Mouse (Mus musculus) hindbrain, embryonic 16.5 days (tissue): ENCODE results near the gene Gpatch8. TPM values are rescaled to one million over a fixed set of nuclear protein-coding genes. Genes with fewer than 3 reads are reported as not detected.

Source experiments
- ATAC-seq: fragments of 200-750 bp; cut with Nextera tagmentation; 2 replicates; pipeline ENCODE4 v1.8.0; 2017; ENCODE audit warnings: moderate TSS enrichment, moderate library complexity
- H3K27ac ChIP-seq: fragments of 300-500 bp; sonication (generic); 2 replicates; pipeline ENCODE4 v1.5.1; 2014; ENCODE audit warnings: low read depth, mild to moderate bottlenecking, control low read depth, low read length, moderate library complexity
- H3K27me3 ChIP-seq: fragments of 300-500 bp; sonication (generic); replicated peaks from 2 replicates; pipeline ENCODE4 v1.6.1; 2014; ENCODE audit warnings: low read length; ENCODE audit not compliant: control insufficient read depth, insufficient read depth
- H3K36me3 ChIP-seq: fragments of 300-500 bp; sonication (generic); 2 replicates; pipeline ENCODE4 v1.6.1; 2014; ENCODE audit warnings: mild to moderate bottlenecking, low read length, moderate library complexity, mixed read lengths; ENCODE audit not compliant: control insufficient read depth, insufficient read depth
- H3K4me1 ChIP-seq: fragments of 300-500 bp; sonication (generic); 2 replicates; pipeline ENCODE4 v1.6.1; 2014; ENCODE audit warnings: low read depth, low read length; ENCODE audit not compliant: control insufficient read depth, insufficient read depth
- H3K4me2 ChIP-seq: fragments of 300-500 bp; sonication (generic); 2 replicates; pipeline ENCODE4 v1.6.1; 2014; ENCODE audit warnings: mild to moderate bottlenecking, low read length, control low read depth, moderate library complexity
- H3K4me3 ChIP-seq: fragments of 300-500 bp; sonication (generic); 2 replicates; pipeline ENCODE4 v1.5.1; 2014; ENCODE audit warnings: mild to moderate bottlenecking, low read length, control low read depth, moderate library complexity
- H3K9ac ChIP-seq: fragments of 300-500 bp; sonication (generic); 2 replicates; pipeline ENCODE4 v1.6.1; 2014; ENCODE audit warnings: low read depth, mild to moderate bottlenecking, control low read depth, low read length, moderate library complexity
- H3K9me3 ChIP-seq: fragments of 300-500 bp; sonication (generic); 2 replicates; pipeline ENCODE4 v1.6.1; 2014; ENCODE audit warnings: mild to moderate bottlenecking, low read length, moderate library complexity; ENCODE audit not compliant: control insufficient read depth
- WGBS: fragments of 180-500 bp; shearing (Covaris S2); extraction: QIAGEN DNeasy Blood & Tissue Kit; methylation state at CpG from one replicate; pipeline ENCODE4 v1.1.7; 2014; 5-methylcytosine and 5-hydroxymethylcytosine counted together
- polyA plus RNA-seq: library from polyadenylated mRNA; unstranded; fragments of >200 nt; fragmentation: Nextera tagmentation; extraction: Ambion mirVana; gene quantifications from 2 replicates; pipeline ENCODE4 v1.2.1, GENCODE M21; 2015

Gpatch8 gene
- polyA plus RNA-seq, 1 experiment from 2014 or later: 52.9 TPM

DNA sequence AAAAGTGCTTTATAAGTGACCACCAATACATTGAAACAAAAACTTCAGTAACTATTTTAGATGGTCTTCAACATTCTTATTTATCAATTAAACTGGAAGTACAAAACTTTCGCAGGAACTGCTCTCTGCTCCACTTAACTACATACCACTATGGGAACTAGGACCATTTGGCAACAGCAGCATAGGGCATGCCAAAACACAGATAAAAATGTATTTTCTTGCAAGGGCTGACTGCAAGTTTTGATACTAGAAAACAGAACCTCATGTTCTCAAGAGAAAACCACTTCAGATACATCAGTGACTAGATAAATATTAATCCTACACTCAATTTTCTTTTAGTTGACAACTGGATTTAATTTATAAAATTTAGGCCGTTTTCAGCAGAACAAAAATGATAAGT is 22.1 kb downstream of the Gpatch8 start:
- no peak overlapping the region for H3K9ac ChIP-seq
- no peaks in the 10 kb centered on the region for H3K27me3 ChIP-seq
- 89% methylated on average over 2 of the region's 2 CpGs for WGBS
- no peak overlapping the region for H3K4me2 ChIP-seq
- no peaks in the 10 kb centered on the region for H3K4me1 ChIP-seq
- no peaks in the 10 kb centered on the region for H3K9me3 ChIP-seq
- H3K4me3 ChIP-seq: no peak overlapping the region
- no peak overlapping the region for H3K27ac ChIP-seq
- ATAC-seq: no peak
- H3K36me3 ChIP-seq: no peaks in the 10 kb centered on the region

DNA sequence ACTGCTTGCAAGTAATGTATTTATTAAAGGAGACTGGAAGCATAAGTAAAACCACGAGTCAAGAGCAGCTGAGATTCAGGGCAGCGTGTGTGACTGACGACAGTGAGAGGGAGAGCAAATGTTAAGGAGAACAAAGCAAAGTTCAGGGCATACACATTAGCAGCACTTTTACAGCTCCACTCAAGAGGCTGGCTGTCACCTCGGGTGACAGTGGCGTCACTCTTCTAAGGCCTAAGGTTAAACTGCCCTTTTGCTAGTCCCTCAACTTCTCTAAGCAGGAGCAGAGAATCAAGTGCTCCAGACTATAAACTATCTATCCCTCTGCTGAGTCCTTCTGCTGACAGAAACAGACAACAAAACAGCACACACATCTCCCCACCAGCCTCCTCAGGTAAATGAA is 24.8 kb downstream of the Gpatch8 start:
- H3K9ac ChIP-seq: no peak overlapping the region
- no peak overlapping the region for H3K27ac ChIP-seq
- H3K4me3 ChIP-seq: no peak overlapping the region
- no peaks in the 10 kb centered on the region for H3K36me3 ChIP-seq
- no peak overlapping the region for H3K4me2 ChIP-seq
- H3K9me3 ChIP-seq: no peaks in the 10 kb centered on the region
- no peaks in the 10 kb centered on the region for H3K27me3 ChIP-seq
- WGBS: 53% methylated on average over 5 of the region's 5 CpGs
- ATAC-seq: no peak
- H3K4me1 ChIP-seq: peaks cover 3% of the 10 kb centered on the region; the same call in 1 of the 2 replicates

DNA sequence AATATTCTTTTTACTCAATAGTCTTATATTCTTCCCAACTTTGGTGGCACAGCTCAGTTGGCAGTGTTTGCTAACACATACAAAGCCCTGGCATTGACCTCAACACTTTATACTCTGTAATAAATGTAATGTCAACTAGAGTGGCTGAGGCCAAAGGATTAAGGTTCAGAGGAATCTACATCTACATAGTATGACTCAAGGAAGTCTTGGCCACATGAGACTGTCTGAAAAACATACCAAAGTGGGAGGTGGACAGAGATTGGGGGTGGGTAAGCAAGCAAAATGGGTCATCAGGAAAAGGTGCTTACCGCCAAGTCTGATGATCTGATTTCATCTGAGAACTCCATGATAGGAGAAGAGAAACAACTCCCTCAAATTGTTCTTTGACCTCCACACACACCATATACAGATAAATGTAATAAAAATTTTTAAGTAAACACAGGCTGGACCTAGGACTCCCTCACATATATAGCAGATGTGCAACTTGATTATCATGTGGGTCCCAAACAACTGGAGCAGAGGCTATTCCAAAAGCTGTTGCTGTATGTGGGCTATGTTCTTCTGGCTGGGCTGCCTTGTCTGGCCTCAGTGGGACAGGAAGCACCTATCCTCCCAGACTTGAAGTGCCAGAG is 41.3 kb downstream of the Gpatch8 start:
- H3K36me3 ChIP-seq: peaks cover 2% of the 10 kb centered on the region; the same call in 1 of the 2 replicates
- no peaks in the 10 kb centered on the region for H3K4me1 ChIP-seq
- WGBS: 93% methylated on average over 1 of the region's 1 CpGs
- no peak for ATAC-seq
- no peak overlapping the region for H3K4me3 ChIP-seq
- no peak overlapping the region for H3K9ac ChIP-seq
- no peak overlapping the region for H3K27ac ChIP-seq
- H3K9me3 ChIP-seq: no peaks in the 10 kb centered on the region
- no peaks in the 10 kb centered on the region for H3K27me3 ChIP-seq
- H3K4me2 ChIP-seq: no peak overlapping the region

DNA sequence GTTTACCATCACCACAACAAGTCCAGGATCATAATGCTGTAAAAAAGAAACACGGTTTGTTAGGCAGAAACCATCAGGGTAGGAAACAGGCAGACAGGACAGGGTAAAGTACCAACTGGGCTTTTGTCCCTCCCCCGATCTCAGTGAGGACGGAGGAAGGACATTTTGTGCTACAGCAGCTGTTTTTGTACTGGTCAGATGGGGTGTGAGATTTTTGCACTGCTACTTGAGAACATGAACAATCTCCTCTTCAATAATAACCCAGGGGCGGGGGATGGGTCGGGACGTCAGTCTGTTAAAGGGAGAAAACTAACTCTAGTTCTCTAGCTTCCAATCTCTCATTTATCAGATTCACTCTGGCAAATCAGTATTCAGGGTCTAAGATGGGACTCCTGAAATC is 46.0 kb downstream of the Gpatch8 start:
- H3K4me1 ChIP-seq: no peaks in the 10 kb centered on the region
- H3K27me3 ChIP-seq: no peaks in the 10 kb centered on the region
- no peak overlapping the region for H3K9ac ChIP-seq
- H3K36me3 ChIP-seq: peaks cover 3% of the 10 kb centered on the region; the same call in 1 of the 2 replicates
- 60% methylated on average over 6 of the region's 6 CpGs for WGBS
- H3K4me2 ChIP-seq: no peak overlapping the region
- no peaks in the 10 kb centered on the region for H3K9me3 ChIP-seq
- H3K4me3 ChIP-seq: no peak overlapping the region
- no peak overlapping the region for H3K27ac ChIP-seq
- no peak for ATAC-seq

DNA sequence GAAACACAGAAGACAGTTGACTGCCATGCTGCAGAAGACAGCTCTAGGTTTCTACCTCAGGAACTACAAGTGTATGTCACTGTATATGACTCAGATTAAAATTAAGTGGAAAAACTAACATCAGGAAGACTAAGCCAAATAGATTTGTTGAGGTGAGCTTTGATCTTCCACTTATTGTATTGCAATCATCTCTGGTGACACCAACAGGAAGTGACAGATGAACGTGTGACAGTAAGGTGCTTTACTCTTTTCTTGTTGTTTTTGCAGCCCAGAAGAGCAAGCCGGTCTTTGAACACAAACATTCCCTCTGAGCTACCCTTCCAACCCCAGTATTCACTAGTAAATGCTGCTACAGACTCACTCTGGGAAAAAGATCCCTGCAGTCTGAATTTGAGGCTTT is 59.5 kb downstream of the Gpatch8 start:
- no peak overlapping the region for H3K4me3 ChIP-seq
- no peak for ATAC-seq
- peaks cover 3% of the 10 kb centered on the region; the same call in 1 of the 2 replicates for H3K36me3 ChIP-seq
- H3K4me2 ChIP-seq: no peak overlapping the region
- WGBS: 75% methylated on average over 2 of the region's 2 CpGs
- no peak overlapping the region for H3K27ac ChIP-seq
- H3K4me1 ChIP-seq: no peaks in the 10 kb centered on the region
- no peaks in the 10 kb centered on the region for H3K27me3 ChIP-seq
- H3K9me3 ChIP-seq: no peaks in the 10 kb centered on the region
- no peak overlapping the region for H3K9ac ChIP-seq

DNA sequence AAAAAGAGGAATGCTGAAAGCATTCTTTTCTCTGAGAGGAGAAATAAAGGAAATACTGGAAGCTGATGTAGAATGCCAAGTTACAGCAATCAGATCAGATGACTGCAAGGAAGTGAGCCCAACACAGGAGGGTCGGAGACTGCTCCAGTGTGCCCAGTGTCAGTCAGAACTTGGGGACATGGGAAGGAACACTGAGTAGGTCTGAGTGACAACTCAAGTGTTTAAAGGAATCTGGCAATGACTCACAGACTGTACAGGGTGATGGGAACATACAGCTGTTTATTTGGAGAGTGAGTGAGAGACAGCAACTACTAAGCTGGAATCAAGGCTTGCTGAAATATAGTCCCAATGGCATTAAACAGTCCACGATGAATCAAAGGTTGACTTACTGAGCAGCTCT is 60.0 kb downstream of the Gpatch8 start:
- Histone ChIP-seq H3K9ac (no peak overlapping the region), H3K27ac (no peak overlapping the region), H3K4me2 (no peak overlapping the region), H3K4me1 (no peaks in the 10 kb centered on the region), H3K36me3 (peaks cover 3% of the 10 kb centered on the region; the same call in 1 of the 2 replicates), H3K4me3 (no peak overlapping the region), H3K27me3 (no peaks in the 10 kb centered on the region), H3K9me3 (no peaks in the 10 kb centered on the region)
- ATAC-seq: no peak
- 89% methylated on average over 2 of the region's 2 CpGs for WGBS

DNA sequence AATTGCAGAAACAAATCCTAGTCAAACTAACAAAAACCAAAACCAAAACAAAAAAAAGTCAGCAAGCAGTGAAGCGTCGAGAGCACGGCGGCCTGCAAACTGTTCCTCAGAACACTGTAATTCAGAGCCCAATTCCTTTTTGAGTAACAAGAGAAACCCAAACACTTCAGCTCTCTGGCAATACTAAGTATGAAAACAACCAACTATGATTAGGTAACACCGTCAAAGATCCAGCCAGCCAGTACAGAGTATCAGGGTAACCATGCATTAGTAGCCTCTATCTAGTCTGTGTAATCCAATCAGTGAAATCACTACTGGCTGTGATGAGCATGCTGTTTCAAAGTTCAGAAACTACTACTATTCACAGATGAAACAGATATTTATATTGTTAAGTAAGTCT is 60.5 kb downstream of the Gpatch8 start:
- Histone ChIP-seq H3K27me3 (no peaks in the 10 kb centered on the region), H3K9me3 (no peaks in the 10 kb centered on the region), H3K4me3 (no peak overlapping the region), H3K27ac (no peak overlapping the region), H3K4me2 (no peak overlapping the region), H3K36me3 (peaks cover 3% of the 10 kb centered on the region; the same call in 1 of the 2 replicates), H3K9ac (no peak overlapping the region), H3K4me1 (no peaks in the 10 kb centered on the region)
- 98% methylated on average over 5 of the region's 5 CpGs for WGBS
- ATAC-seq: no peak

DNA sequence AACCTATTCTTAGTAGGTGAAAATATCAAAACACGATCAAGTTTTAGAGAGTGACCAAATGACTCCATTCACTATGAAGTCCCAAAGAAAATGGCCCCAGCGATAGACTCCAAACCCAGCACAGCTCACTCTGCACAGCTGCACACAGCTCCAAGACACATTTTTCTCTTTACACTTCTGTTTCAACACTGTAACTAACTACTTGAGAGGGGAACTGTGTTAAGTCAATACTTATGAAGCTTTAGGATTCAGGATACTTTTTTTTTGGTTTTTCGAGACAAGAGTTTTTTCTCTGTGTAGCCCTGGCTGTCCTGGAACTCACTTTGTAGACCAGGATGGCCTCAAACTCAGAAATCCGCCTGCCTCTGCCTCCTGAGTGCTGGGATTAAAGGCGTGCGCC is 61.1 kb downstream of the Gpatch8 start:
- Histone ChIP-seq H3K4me3 (no peak overlapping the region), H3K27me3 (no peaks in the 10 kb centered on the region), H3K9ac (no peak overlapping the region), H3K36me3 (peaks cover 3% of the 10 kb centered on the region; the same call in 1 of the 2 replicates), H3K4me2 (no peak overlapping the region), H3K9me3 (no peaks in the 10 kb centered on the region), H3K4me1 (no peaks in the 10 kb centered on the region), H3K27ac (no peak overlapping the region)
- ATAC-seq: no peak
- over 99% methylated on average over 6 of the region's 6 CpGs for WGBS

DNA sequence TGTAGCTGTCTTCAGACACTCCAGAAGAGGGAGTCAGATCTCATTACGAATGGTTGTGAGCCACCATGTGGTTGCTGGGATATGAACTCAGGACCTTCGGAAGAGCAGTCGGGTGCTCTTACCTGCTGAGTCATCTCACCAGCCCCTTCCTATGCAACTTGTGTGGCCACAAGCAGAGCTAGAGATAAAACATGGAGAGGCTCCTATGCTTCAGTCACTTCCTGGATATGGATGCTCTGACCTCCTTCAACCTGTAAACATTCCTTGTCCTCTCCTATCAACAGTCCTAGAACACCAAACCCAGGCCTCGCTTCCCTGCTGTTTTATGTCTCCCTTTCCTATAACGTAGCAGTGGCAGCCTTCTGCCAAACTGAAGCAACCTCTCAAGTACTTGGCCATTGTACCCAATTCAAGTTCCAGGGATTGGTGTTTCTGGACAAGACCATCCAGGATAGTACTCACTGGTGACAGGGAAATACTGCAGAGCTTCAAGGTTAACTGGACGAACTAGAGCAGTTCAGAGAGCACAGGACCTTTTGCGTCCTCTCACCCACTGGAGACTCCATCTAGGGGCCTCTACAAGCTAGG is 62.0 kb downstream of the Gpatch8 start:
- 90% methylated on average over 7 of the region's 7 CpGs for WGBS
- Histone ChIP-seq H3K36me3 (no peaks in the 10 kb centered on the region; the same call in 1 of the 2 replicates), H3K4me2 (no peak overlapping the region), H3K9ac (no peak overlapping the region), H3K27me3 (no peaks in the 10 kb centered on the region), H3K27ac (no peak overlapping the region), H3K4me1 (no peaks in the 10 kb centered on the region), H3K4me3 (no peak overlapping the region), H3K9me3 (no peaks in the 10 kb centered on the region)
- no peak for ATAC-seq
